18 mouse cellular contexts compared by ENCODE assay signal in genomic region chr12:4480250-4480649, GRCm38 (mm10). TPM values are rescaled to one million over a fixed set of nuclear protein-coding genes. Genes with fewer than 3 reads are reported as not detected.
DNase-seq lines count a peak whose midpoint lies in the region; TF ChIP-seq lines count a peak whose summit lies in the region.
"Had no signal": no experiment of that assay in that cellular context is flagged by ENCODE, and none has a peak within 500 bp of the region (broad histone marks: within the 10 kb centered on the region; RNA-seq: fewer than 3 reads in every experiment).

No protein-coding gene starts in this region.

- no peak for TF ChIP-seq EP300 in MEL (IDR thresholded peaks at IDR 0.05; ENCODE audit: low read depth in 1 of 2, low read length in 2 of 2)

- H3K4me1 ChIP-seq in MEL (ENCODE audit: control insufficient read depth in 1 of 2, insufficient read depth in 2 of 2, low read length in 2 of 2) = peaks cover 0 to 13% of the 10 kb centered on the region in 2 experiments; a peak in 2 of 4 replicates

- H3K36me3 ChIP-seq in MEL (ENCODE audit: control insufficient read depth in 1 of 2, insufficient read depth in 2 of 2, low read length in 2 of 2) = peaks cover 0 to 9% of the 10 kb centered on the region in 2 experiments; a peak in 1 of 4 replicates
- H3K36me3 ChIP-seq: G1E had no signal

- peak; percentile 33 to 34; a peak in 1 of 4 replicates for TF ChIP-seq POLR2A in MEL (IDR thresholded peaks at IDR 0.05; ENCODE audit: control insufficient read depth in 1 of 2, insufficient read depth in 1 of 2, low read depth in 1 of 2, low read length in 2 of 2, poor library complexity in 1 of 2)

- no peaks in the 10 kb centered on the region for H3K27me3 ChIP-seq in MEL (ENCODE audit: control insufficient read depth in 1 of 2, insufficient read depth in 2 of 2, low read length in 2 of 2)
- H3K27me3 ChIP-seq: CH12.LX, Patski had no signal

- H3K27ac ChIP-seq in MEL (ENCODE audit: control insufficient read depth, low read depth, low read length) = no peak overlapping the region

- H3K4me3 ChIP-seq in MEL (ENCODE audit: control insufficient read depth in 1 of 2, insufficient read depth in 1 of 2, low read depth in 2 of 2, low read length in 2 of 2) = no peak overlapping the region

- H3K9ac ChIP-seq in MEL (ENCODE audit: control insufficient read depth, low read depth, low read length, poor library complexity, severe bottlenecking) = no peak overlapping the region

- TF ChIP-seq CTCF in MEL (IDR thresholded peaks at IDR 0.05 in 2 of 3, conservative IDR thresholded peaks at IDR 0.05 in 1 of 3; ENCODE audit: control insufficient read depth in 1 of 3, insufficient read depth in 1 of 3, low read depth in 2 of 3, low read length in 3 of 3, poor library complexity in 1 of 3, severe bottlenecking in 1 of 3) = no peak

- peaks cover 21% of the 10 kb centered on the region for H3K79me2 ChIP-seq in MEL (ENCODE audit: control insufficient read depth, insufficient read depth, low read length, poor library complexity)

- no peaks in the 10 kb centered on the region for H3K9me3 ChIP-seq in MEL (replicated peaks; ENCODE audit: insufficient read depth, low read length)
- H3K9me3 ChIP-seq: G1E had no signal

- TF ChIP-seq RAD21 in MEL (IDR thresholded peaks at IDR 0.05; ENCODE audit: low read depth, low read length) = no peak

- DNase-seq in heart, adult 11 months = peak; percentile 63
- no peak for DNase-seq in heart, postnatal 36 days
- DNase-seq in MEL (ENCODE audit: low read depth, low spot score) = peak; percentile 65
- DNase-seq in left cerebral cortex, adult 18-20 months (ENCODE audit: low spot score in 2 of 2) = no peak
- DNase-seq: adrenal gland, adult 2 months; adrenal gland, adult 8-10 months; adrenal gland, postnatal 10 days; adrenal gland, postnatal 14 days; adrenal gland, postnatal 25 days; adrenal gland, postnatal 36 days; B cell, adult 2 months; cerebellum, adult 11 months; cerebellum, adult 11-12 months; cerebellum, adult 18-20 months; cerebellum, adult 2 months had no signal

- intact Hi-C loops in heart, postnatal 36 days (cut with DNase I) = no loop called here

TF ChIP-seq in MEL, 35 proteins besides CTCF, POLR2A, EP300 and RAD21:
- TF ChIP-seq MAFK (IDR thresholded peaks at IDR 0.05; ENCODE audit: borderline replicate concordance, low read depth, low read length) (no peak), POLR2AphosphoS5 (IDR thresholded peaks at IDR 0.05; ENCODE audit: borderline replicate concordance, low read depth, low read length) (peak; percentile 96; the same call in 1 of the 2 replicates)

RNA-seq across cellular contexts. Expression of gene Ncoa1, which starts 3.3 kb away (rescaled TPM):
- total RNA-seq in heart, postnatal 36 days (2021) = 10 to 100 TPM; 27.3 to 29.0 TPM
- total RNA-seq in MEL (2012; rRNA removed) = 45.0 and 48.4 TPM in 2 replicates
- 10 to 100 TPM; 36.0 to 65.0 TPM for polyA plus RNA-seq in MEL (2012; ENCODE audit: insufficient read depth in 1 of 2, insufficient read length in 2 of 2, low read depth in 1 of 2, low replicate concordance in 2 of 2, missing spikeins in 1 of 2)
- total RNA-seq in left cerebral cortex, adult 18-20 months (2021) = 100 to 1,000 TPM; 106 to 110 TPM

Comparison
In these comparisons a context has a peak if more than half of its experiments do, and no peak if none do; other contexts are left out.
1. DNase-seq: peak in heart, adult 11 months (single experiment) and MEL (single experiment); none in heart, postnatal 36 days (0 of 2) and left cerebral cortex, adult 18-20 months (0 of 2).